Mouse (Mus musculus): ENCODE results near the gene Pon2. TPM values are rescaled to one million over a fixed set of nuclear protein-coding genes. Genes with fewer than 3 reads are reported as not detected.
A peak's percentile ranks its signal among the peaks of the same experiment; 100 is the strongest.

The Pon2 gene
- polyA plus RNA-seq, 1 experiment from 2014 or later = 58.2 TPM

GRCm38 (mm10) chr6:5310491-5310890 lies 12.2 kb upstream of the Pon2 start:
- Histone ChIP-seq H3K27me3 (no peaks in the 10 kb centered on the region), H3K4me2 (no peak overlapping the region), H3K36me3 (no peaks in the 10 kb centered on the region), H3K4me3 (no peak overlapping the region), H3K9me3 (no peaks in the 10 kb centered on the region), H3K4me1 (no peaks in the 10 kb centered on the region), H3K27ac (no peak overlapping the region), H3K9ac (no peak overlapping the region)
- WGBS = 90% methylated on average over 3 of the region's 3 CpGs
- no peak for ATAC-seq (ENCODE audit: insufficient number of reproducible peaks, low FRiP score, low TSS enrichment, low read depth)

DNA sequence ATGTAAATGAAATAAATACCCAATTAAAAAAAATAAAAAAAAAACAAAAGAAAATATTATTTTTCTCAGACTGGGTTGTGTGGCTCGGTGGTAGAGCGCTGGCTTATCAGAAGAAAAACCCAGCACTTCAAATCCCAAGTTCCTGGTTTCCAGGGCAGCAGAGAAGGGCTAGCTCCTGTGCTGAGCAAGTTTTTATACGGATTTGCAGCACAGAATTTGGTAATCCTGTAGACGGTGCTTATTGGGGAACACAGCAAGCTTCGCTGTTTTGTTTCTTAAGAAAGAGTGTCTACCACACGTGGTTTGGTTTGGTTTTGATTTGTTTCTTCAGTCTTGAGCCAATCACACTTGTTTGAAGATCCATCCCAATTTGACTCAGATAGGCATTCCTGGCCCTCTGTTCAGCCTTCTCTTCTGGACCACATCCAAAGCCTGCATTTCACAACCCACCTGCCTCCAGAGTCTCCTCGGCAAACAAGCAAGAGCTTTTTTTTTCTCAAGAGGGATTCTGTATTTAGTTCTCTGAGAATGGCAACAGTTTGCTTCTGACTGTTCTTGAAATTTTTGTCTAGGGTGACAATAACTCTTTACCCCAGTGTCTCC lies 11.4 kb upstream of the Pon2 start:
- WGBS = 62% methylated on average over 7 of the region's 7 CpGs
- no peak for ATAC-seq (ENCODE audit: insufficient number of reproducible peaks, low FRiP score, low TSS enrichment, low read depth)
- Histone ChIP-seq H3K27me3 (no peaks in the 10 kb centered on the region), H3K27ac (no peak overlapping the region), H3K9me3 (no peaks in the 10 kb centered on the region), H3K4me2 (no peak overlapping the region), H3K9ac (no peak overlapping the region), H3K36me3 (no peaks in the 10 kb centered on the region), H3K4me3 (no peak overlapping the region), H3K4me1 (no peaks in the 10 kb centered on the region)

DNA sequence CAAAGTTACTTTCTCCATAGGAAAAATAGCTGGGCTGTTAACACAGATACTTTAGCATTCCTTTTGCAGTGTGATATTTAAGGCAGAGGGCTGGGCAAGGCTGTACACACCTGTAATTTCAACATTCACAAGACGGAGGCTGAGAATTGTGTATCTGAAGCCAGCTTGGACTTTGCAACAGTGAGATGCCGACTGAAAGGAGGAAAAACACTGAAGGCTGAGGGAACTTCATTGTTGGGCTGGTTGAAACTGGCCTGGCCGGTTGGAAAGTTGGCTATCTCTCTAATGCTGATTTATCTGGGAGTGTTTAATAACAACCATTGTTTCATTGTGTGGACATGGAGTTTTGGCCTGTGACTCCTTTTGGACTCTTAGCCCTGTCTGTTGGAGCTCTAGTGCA lies 7.7 kb upstream of the Pon2 start:
- Histone ChIP-seq H3K27me3 (no peaks in the 10 kb centered on the region), H3K36me3 (no peaks in the 10 kb centered on the region), H3K4me3 (no peak overlapping the region), H3K27ac (no peak overlapping the region), H3K9me3 (no peaks in the 10 kb centered on the region), H3K4me1 (no peaks in the 10 kb centered on the region), H3K9ac (no peak overlapping the region), H3K4me2 (no peak overlapping the region)
- 68% methylated on average over 3 of the region's 3 CpGs for WGBS
- no peak for ATAC-seq (ENCODE audit: insufficient number of reproducible peaks, low FRiP score, low TSS enrichment, low read depth)

GRCm38 (mm10) chr6:5304956-5305355 lies 6.7 kb upstream of the Pon2 start:
- H3K27ac ChIP-seq = no peak overlapping the region
- no peaks in the 10 kb centered on the region for H3K36me3 ChIP-seq
- H3K9ac ChIP-seq = no peak overlapping the region
- H3K4me1 ChIP-seq = no peaks in the 10 kb centered on the region
- H3K4me3 ChIP-seq = no peak overlapping the region
- no peak for ATAC-seq (ENCODE audit: insufficient number of reproducible peaks, low FRiP score, low TSS enrichment, low read depth)
- H3K27me3 ChIP-seq = no peaks in the 10 kb centered on the region
- 84% methylated on average over 8 of the region's 8 CpGs for WGBS
- H3K9me3 ChIP-seq = no peaks in the 10 kb centered on the region
- H3K4me2 ChIP-seq = no peak overlapping the region

- H3K4me3 ChIP-seq = no peak overlapping the region
- H3K4me2 ChIP-seq = no peak overlapping the region
- ATAC-seq (ENCODE audit: insufficient number of reproducible peaks, low FRiP score, low TSS enrichment, low read depth) = no peak
- no peaks in the 10 kb centered on the region for H3K9me3 ChIP-seq
- 75% methylated on average over 8 of the region's 8 CpGs for WGBS
- H3K36me3 ChIP-seq = no peaks in the 10 kb centered on the region
- H3K9ac ChIP-seq = no peak overlapping the region
- peaks cover 9% of the 10 kb centered on the region; the same call in 1 of the 2 replicates for H3K4me1 ChIP-seq
- no peak overlapping the region for H3K27ac ChIP-seq
- no peaks in the 10 kb centered on the region for H3K27me3 ChIP-seq
Measured at GRCm38 (mm10) chr6:5300629-5301028, 2.4 kb upstream of the Pon2 start.

- Histone ChIP-seq H3K36me3 (no peaks in the 10 kb centered on the region), H3K9ac (no peak overlapping the region), H3K9me3 (no peaks in the 10 kb centered on the region), H3K4me3 (no peak overlapping the region), H3K27me3 (no peaks in the 10 kb centered on the region), H3K27ac (no peak overlapping the region), H3K4me2 (no peak overlapping the region), H3K4me1 (peaks cover 9% of the 10 kb centered on the region; the same call in 1 of the 2 replicates)
- 49% methylated on average over 5 of the region's 5 CpGs for WGBS
- no peak for ATAC-seq (ENCODE audit: insufficient number of reproducible peaks, low FRiP score, low TSS enrichment, low read depth)
Measured at GRCm38 (mm10) chr6:5299561-5299960, 1.3 kb upstream of the Pon2 start.

- Histone ChIP-seq H3K27me3 (no peaks in the 10 kb centered on the region), H3K9ac (peak overlapping the region; percentile 76), H3K36me3 (no peaks in the 10 kb centered on the region), H3K4me2 (peak overlapping the region; percentile 65), H3K4me3 (peak overlapping the region; percentile 70), H3K27ac (peak overlapping the region; percentile 91), H3K4me1 (peaks cover 9% of the 10 kb centered on the region; the same call in 1 of the 2 replicates), H3K9me3 (no peaks in the 10 kb centered on the region)
- WGBS = 2% methylated on average over 25 of the region's 25 CpGs
- peak; percentile 66; the same call in 1 of the 2 replicates for ATAC-seq (ENCODE audit: insufficient number of reproducible peaks, low FRiP score, low TSS enrichment, low read depth)
Measured at GRCm38 (mm10) chr6:5297321-5298091, 749 bp downstream of the Pon2 start.

- no peak for ATAC-seq (ENCODE audit: insufficient number of reproducible peaks, low FRiP score, low TSS enrichment, low read depth)
- WGBS = 93% methylated on average over 7 of the region's 7 CpGs
- Histone ChIP-seq H3K9me3 (no peaks in the 10 kb centered on the region), H3K4me2 (no peak overlapping the region), H3K4me3 (no peak overlapping the region), H3K36me3 (no peaks in the 10 kb centered on the region), H3K27me3 (no peaks in the 10 kb centered on the region), H3K27ac (no peak overlapping the region), H3K4me1 (peaks cover 18% of the 10 kb centered on the region), H3K9ac (no peak overlapping the region)
Measured at GRCm38 (mm10) chr6:5296067-5296466, 2.2 kb downstream of the Pon2 start.

GRCm38 (mm10) chr6:5294659-5295449 lies 3.4 kb downstream of the Pon2 start:
- Histone ChIP-seq H3K36me3 (no peaks in the 10 kb centered on the region), H3K9ac (no peak overlapping the region), H3K4me1 (peaks cover 18% of the 10 kb centered on the region), H3K27ac (no peak overlapping the region), H3K4me2 (no peak overlapping the region), H3K4me3 (no peak overlapping the region), H3K27me3 (no peaks in the 10 kb centered on the region), H3K9me3 (no peaks in the 10 kb centered on the region)
- WGBS = 88% methylated on average over 16 of the region's 16 CpGs
- no peak for ATAC-seq (ENCODE audit: insufficient number of reproducible peaks, low FRiP score, low TSS enrichment, low read depth)

DNA sequence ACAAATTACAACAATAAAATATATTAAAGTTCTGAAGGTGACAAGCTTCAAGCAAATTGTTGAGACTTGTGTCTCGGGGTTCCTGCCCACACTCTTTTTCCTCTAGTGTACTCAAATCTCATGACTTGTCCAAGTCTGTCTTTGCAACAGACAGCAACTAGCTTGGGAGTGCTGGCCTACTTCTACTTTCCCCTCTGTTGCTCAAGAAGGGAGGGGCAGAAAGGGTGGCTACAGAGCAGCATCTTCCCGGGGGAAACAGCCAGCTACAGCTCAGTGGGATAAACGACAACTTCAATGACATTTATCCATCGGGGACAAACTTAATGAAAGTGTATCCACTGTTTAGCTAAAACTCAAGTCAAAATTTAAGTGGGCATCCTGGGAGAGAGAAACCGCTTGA lies 5.4 kb downstream of the Pon2 start:
- H3K4me1 ChIP-seq = peaks cover 13% of the 10 kb centered on the region
- WGBS = 81% methylated on average over 5 of the region's 5 CpGs
- H3K36me3 ChIP-seq = no peaks in the 10 kb centered on the region
- H3K9me3 ChIP-seq = no peaks in the 10 kb centered on the region
- no peak for ATAC-seq (ENCODE audit: insufficient number of reproducible peaks, low FRiP score, low TSS enrichment, low read depth)
- no peak overlapping the region for H3K4me3 ChIP-seq
- H3K9ac ChIP-seq = no peak overlapping the region
- H3K27me3 ChIP-seq = no peaks in the 10 kb centered on the region
- no peak overlapping the region for H3K27ac ChIP-seq
- no peak overlapping the region for H3K4me2 ChIP-seq

DNA sequence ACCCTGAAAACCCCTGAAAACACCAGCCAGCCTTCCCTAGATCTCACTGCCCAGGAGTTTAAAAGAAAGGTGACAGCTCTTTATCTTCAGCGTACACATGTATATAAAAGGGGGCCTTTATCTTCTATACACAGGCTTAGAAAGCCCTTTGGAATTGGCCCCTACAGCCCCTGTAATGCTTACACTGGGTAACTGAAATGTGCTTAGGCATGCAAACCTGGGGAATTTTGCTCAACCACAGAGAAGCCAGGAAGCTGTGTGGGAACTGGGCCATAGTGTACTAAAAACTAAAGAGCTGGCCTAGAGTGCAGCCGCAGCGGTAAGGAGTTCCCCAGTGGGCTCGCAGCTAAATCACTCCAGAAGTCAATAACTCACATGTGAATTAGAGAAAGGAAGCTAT lies 6.8 kb downstream of the Pon2 start:
- Histone ChIP-seq H3K4me1 (peaks cover 9% of the 10 kb centered on the region; the same call in 1 of the 2 replicates), H3K9ac (no peak overlapping the region), H3K4me3 (no peak overlapping the region), H3K36me3 (no peaks in the 10 kb centered on the region), H3K27ac (no peak overlapping the region), H3K27me3 (no peaks in the 10 kb centered on the region), H3K4me2 (no peak overlapping the region), H3K9me3 (no peaks in the 10 kb centered on the region)
- 51% methylated on average over 4 of the region's 4 CpGs for WGBS
- ATAC-seq (ENCODE audit: insufficient number of reproducible peaks, low FRiP score, low TSS enrichment, low read depth) = no peak

- Histone ChIP-seq H3K4me2 (no peak overlapping the region), H3K36me3 (no peaks in the 10 kb centered on the region), H3K27ac (no peak overlapping the region), H3K27me3 (no peaks in the 10 kb centered on the region), H3K9ac (no peak overlapping the region), H3K4me3 (no peak overlapping the region), H3K9me3 (no peaks in the 10 kb centered on the region), H3K4me1 (peaks cover 9% of the 10 kb centered on the region; the same call in 1 of the 2 replicates)
- ATAC-seq (ENCODE audit: insufficient number of reproducible peaks, low FRiP score, low TSS enrichment, low read depth) = no peak
- WGBS = 65% methylated on average over 5 of the region's 5 CpGs
Measured at GRCm38 (mm10) chr6:5287919-5288318, 10.3 kb downstream of the Pon2 start.
